Mouse (Mus musculus) heart, embryonic 14.5 days (tissue): ENCODE measurements around the gene Nipa1. TPM values are rescaled to one million over a fixed set of nuclear protein-coding genes. Genes with fewer than 3 reads are reported as not detected.
A peak's percentile ranks its signal among the peaks of the same experiment; 100 is the strongest.

Experiments used
- ATAC-seq: fragments of 200-750 bp; cut with Nextera tagmentation; 2 replicates; pipeline ENCODE4 v1.8.0; 2017; ENCODE audit warnings: low read depth, moderate TSS enrichment; ENCODE audit not compliant: insufficient number of reproducible peaks, insufficient read depth, low FRiP score
- H3K27ac ChIP-seq, 2 experiments: fragments of 200-500 bp in 1 of 2; fragments of 300-500 bp in 1 of 2; sonication (generic) in 1 of 2; replicated peaks in 1 of 2; 2 replicates each; pipeline ENCODE4 v1.5.1; 2012 to 2014; ENCODE audit warnings: low read depth in 2 of 2, low read length in 2 of 2, control low read depth in 1 of 2, mild to moderate bottlenecking in 1 of 2, mixed read lengths in 1 of 2; ENCODE audit not compliant: control insufficient read depth in 1 of 2, insufficient read depth in 1 of 2
- H3K27me3 ChIP-seq: fragments of 300-500 bp; sonication (generic); 2 replicates; pipeline ENCODE4 v1.6.1; 2014; ENCODE audit warnings: mild to moderate bottlenecking, low read length, control low read depth; ENCODE audit not compliant: control insufficient read depth, insufficient read depth
- H3K36me3 ChIP-seq: fragments of 300-500 bp; sonication (generic); 2 replicates; pipeline ENCODE4 v1.6.1; 2014; ENCODE audit warnings: mild to moderate bottlenecking, control low read depth, low read length, mixed read lengths; ENCODE audit not compliant: control insufficient read depth, insufficient read depth
- H3K4me1 ChIP-seq, 2 experiments: fragments of 200-500 bp in 1 of 2; fragments of 300-500 bp in 1 of 2; sonication (generic) in 1 of 2; 2 replicates each; pipeline ENCODE4 v1.6.1; 2012 to 2014; ENCODE audit warnings: low read length in 2 of 2, control low read depth in 1 of 2, mixed read lengths in 1 of 2; ENCODE audit not compliant: control insufficient read depth in 2 of 2, insufficient read depth in 2 of 2
- H3K4me2 ChIP-seq: fragments of 300-500 bp; sonication (generic); 2 replicates; pipeline ENCODE4 v1.6.1; 2014; ENCODE audit warnings: mild to moderate bottlenecking, low read length
- H3K4me3 ChIP-seq, 2 experiments: fragments of 200-500 bp in 1 of 2; fragments of 300-500 bp in 1 of 2; sonication (generic) in 1 of 2; 2 replicates each; pipeline ENCODE4 v1.5.1; 2012 to 2014; ENCODE audit warnings: low read length in 2 of 2, mild to moderate bottlenecking in 2 of 2, control low read depth in 1 of 2, low read depth in 1 of 2, moderate library complexity in 1 of 2; ENCODE audit not compliant: control insufficient read depth in 1 of 2, insufficient read depth in 1 of 2
- H3K9ac ChIP-seq: fragments of 300-500 bp; sonication (generic); 2 replicates; pipeline ENCODE4 v1.6.1; 2014; ENCODE audit warnings: mild to moderate bottlenecking, low read length
- H3K9me3 ChIP-seq: fragments of 300-500 bp; sonication (generic); 2 replicates; pipeline ENCODE4 v1.6.1; 2016; ENCODE audit warnings: low read length, control low read depth; ENCODE audit not compliant: control insufficient read depth
- WGBS: fragments of 180-500 bp; shearing (Covaris S2); extraction: QIAGEN DNeasy Blood & Tissue Kit; methylation state at CpG from one replicate; pipeline ENCODE4 v1.1.7; 2014; 5-methylcytosine and 5-hydroxymethylcytosine counted together
- polyA plus RNA-seq: library from polyadenylated mRNA; unstranded; fragments of >200 nt; fragmentation: Nextera tagmentation; extraction: Ambion mirVana; gene quantifications from 2 replicates; pipeline ENCODE4 v1.2.1, GENCODE M21; 2014

Gene Nipa1
- polyA plus RNA-seq, 1 experiment from 2014 or later: 3.6 TPM

DNA sequence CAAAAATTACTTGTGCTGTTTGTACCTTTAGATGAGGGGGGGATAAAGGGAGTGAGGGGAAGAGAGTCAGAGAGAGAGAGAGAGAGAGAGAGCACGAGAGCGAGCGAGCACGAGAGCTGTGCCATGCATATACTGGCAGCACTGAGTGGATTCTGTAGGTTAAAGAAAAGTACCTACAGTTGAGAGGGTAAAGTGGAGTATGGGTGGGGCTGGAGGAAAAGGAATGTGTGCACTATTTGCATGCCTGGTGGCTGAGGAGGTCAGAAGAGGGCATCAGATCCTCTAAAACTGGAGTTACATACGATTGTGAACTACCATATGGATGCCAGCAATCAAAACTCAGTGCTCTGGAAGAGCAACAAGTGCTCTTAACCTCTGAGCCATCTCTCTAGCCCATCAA, 36.6 kb downstream of the Nipa1 start:
- no peak for ATAC-seq
- H3K4me3 ChIP-seq: no peak overlapping the region
- no peaks in the 10 kb centered on the region for H3K27me3 ChIP-seq
- WGBS: 81% methylated on average over 5 of the region's 5 CpGs
- H3K36me3 ChIP-seq: peaks cover 12% of the 10 kb centered on the region; the same call in 1 of the 2 replicates
- no peak overlapping the region for H3K9ac ChIP-seq
- no peaks in the 10 kb centered on the region for H3K4me1 ChIP-seq
- H3K4me2 ChIP-seq: no peak overlapping the region
- no peak overlapping the region for H3K27ac ChIP-seq
- no peaks in the 10 kb centered on the region for H3K9me3 ChIP-seq

GRCm38 (mm10) chr7:55982010-55982700, 37.6 kb downstream of the Nipa1 start:
- Histone ChIP-seq H3K36me3 (peaks cover 12% of the 10 kb centered on the region; the same call in 1 of the 2 replicates), H3K4me3 (no peak overlapping the region), H3K9me3 (no peaks in the 10 kb centered on the region), H3K27me3 (no peaks in the 10 kb centered on the region), H3K27ac (no peak overlapping the region), H3K9ac (no peak overlapping the region), H3K4me1 (no peaks in the 10 kb centered on the region), H3K4me2 (no peak overlapping the region)
- ATAC-seq: no peak
- WGBS: 77% methylated on average over 10 of the region's 10 CpGs

- H3K4me3 ChIP-seq: no peak overlapping the region
- peaks cover 12% of the 10 kb centered on the region; the same call in 1 of the 2 replicates for H3K36me3 ChIP-seq
- no peak overlapping the region for H3K27ac ChIP-seq
- WGBS: 87% methylated on average over 2 of the region's 2 CpGs
- no peaks in the 10 kb centered on the region for H3K9me3 ChIP-seq
- H3K4me2 ChIP-seq: no peak overlapping the region
- no peak for ATAC-seq
- H3K9ac ChIP-seq: no peak overlapping the region
- no peaks in the 10 kb centered on the region for H3K4me1 ChIP-seq
- no peaks in the 10 kb centered on the region for H3K27me3 ChIP-seq
Observed at GRCm38 (mm10) chr7:55981511-55981910, 38.2 kb downstream of the Nipa1 start.

DNA sequence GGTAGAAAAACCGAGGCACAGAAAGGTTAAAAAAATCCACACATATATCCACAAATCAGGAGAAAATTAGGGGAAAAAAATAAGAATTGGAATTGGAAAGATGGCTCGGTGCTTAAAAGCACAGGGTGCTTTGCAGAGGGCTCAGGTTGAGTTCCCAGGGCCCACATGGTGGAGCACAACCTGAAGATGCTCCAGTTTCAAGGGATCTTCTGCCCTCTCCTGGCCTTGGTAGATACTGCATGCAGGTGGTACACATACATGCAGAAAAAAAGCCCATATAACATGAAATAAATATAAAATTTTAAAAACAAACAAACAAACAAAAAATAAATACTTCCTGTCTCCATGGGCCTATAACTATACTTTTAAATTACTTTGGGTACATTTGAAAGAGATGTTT, 45.3 kb downstream of the Nipa1 start:
- no peak overlapping the region for H3K4me2 ChIP-seq
- 93% methylated on average over 2 of the region's 2 CpGs for WGBS
- no peaks in the 10 kb centered on the region for H3K27me3 ChIP-seq
- no peak overlapping the region for H3K27ac ChIP-seq
- no peak overlapping the region for H3K4me3 ChIP-seq
- H3K4me1 ChIP-seq: no peaks in the 10 kb centered on the region
- no peak overlapping the region for H3K9ac ChIP-seq
- ATAC-seq: no peak
- peaks cover 8% of the 10 kb centered on the region; the same call in 1 of the 2 replicates for H3K36me3 ChIP-seq
- H3K9me3 ChIP-seq: no peaks in the 10 kb centered on the region

GRCm38 (mm10) chr7:55969415-55969814, 50.3 kb downstream of the Nipa1 start:
- WGBS: 71% methylated on average over 1 of the region's 1 CpGs
- Histone ChIP-seq H3K9ac (no peak overlapping the region), H3K4me1 (no peaks in the 10 kb centered on the region), H3K36me3 (no peaks in the 10 kb centered on the region), H3K27me3 (no peaks in the 10 kb centered on the region), H3K9me3 (no peaks in the 10 kb centered on the region), H3K27ac (no peak overlapping the region), H3K4me3 (no peak overlapping the region), H3K4me2 (no peak overlapping the region)
- ATAC-seq: no peak

DNA sequence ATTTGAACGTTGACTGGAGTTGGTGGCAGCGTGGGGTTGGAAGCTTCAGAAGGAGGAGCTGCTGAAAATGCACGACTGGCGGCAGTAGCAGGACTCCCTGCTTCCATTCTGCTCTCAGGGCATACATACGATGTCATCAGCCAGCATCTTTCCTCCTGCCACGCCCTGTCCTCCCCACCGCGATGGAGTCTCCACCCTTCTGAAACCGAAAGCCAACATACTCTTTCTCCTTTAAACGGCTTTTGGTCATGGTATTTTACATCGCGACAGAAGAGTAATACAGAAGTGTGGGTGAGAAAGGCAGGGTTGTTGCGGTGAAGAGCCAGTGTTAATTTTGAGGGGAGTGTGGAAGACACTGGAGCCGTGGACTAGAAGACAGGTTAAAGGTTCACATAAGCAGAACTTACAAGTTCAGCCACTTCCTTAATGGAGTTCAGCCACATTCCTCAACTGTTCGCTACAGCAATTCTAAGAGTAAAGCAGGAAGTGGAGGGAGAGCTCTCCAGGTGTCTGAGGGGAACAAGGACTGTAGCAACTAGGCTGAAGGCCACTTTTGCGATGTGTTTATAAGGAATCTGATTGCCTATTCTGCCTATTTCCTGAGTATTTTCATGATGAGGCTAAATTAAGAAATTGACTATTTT, 51.4 kb downstream of the Nipa1 start:
- WGBS: 31% methylated on average over 16 of the region's 16 CpGs
- Histone ChIP-seq H3K36me3 (no peaks in the 10 kb centered on the region), H3K9me3 (no peaks in the 10 kb centered on the region), H3K27me3 (no peaks in the 10 kb centered on the region), H3K4me2 (peak overlapping the region; percentile 61), H3K9ac (no peak overlapping the region), H3K27ac (no peak overlapping the region), H3K4me3 (peak overlapping the region; percentile 32 to 38), H3K4me1 (no peaks in the 10 kb centered on the region)
- ATAC-seq: no peak

DNA sequence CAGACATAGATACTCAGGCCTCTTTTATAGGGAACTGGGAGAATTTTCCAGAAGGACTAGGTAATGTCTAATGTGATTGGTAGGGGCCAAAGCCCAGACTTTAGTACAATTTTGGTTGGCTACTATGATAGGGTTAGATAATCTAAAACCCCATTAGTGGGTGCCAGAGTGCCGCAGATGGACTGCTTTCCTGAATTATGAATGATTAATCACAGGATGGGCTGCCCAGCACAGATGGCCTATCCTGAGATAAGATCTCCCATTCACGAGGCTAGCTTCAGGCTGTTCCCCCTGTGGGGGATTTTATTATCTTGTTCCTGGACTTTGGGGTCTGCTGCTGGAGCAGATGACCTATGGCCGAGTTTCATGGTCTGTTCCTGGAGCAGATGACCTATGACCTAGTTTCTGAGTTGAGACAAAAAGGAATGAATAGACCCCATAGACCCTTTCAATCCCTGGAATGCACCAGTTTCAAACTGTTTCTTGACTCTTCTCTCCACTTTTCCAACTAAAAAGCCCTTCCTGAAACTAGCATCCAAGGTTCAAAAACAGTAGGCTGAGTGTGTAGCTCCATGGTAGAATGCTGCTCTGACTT, 52.8 kb downstream of the Nipa1 start:
- WGBS: 47% methylated on average over 3 of the region's 3 CpGs
- Histone ChIP-seq H3K4me2 (no peak overlapping the region), H3K36me3 (no peaks in the 10 kb centered on the region), H3K27me3 (no peaks in the 10 kb centered on the region), H3K27ac (no peak overlapping the region), H3K4me3 (no peak overlapping the region), H3K9me3 (no peaks in the 10 kb centered on the region), H3K9ac (no peak overlapping the region), H3K4me1 (peaks cover 0 to 4% of the 10 kb centered on the region in 2 experiments; a peak in 2 of 4 replicates)
- ATAC-seq: no peak
